Mouse (Mus musculus): ENCODE data around the gene Map3k13. TPM values are rescaled to one million over a fixed set of nuclear protein-coding genes. Genes with fewer than 3 reads are reported as not detected.

The Map3k13 gene
- polyA plus RNA-seq (2015; fragmentation: Nextera tagmentation; extraction: Ambion mirVana), result 0.40 and 0.50 TPM in 2 replicates

- ATAC-seq (ENCODE audit: low FRiP score, low TSS enrichment), result peak; percentile 96
- Histone ChIP-seq H3K4me2 (replicated peaks; ENCODE audit: low read depth) (peak within 1 kb of the TSS; percentile 80), H3K36me3 (ENCODE audit: control insufficient read depth, insufficient read depth, low read length) (no peaks in the 10 kb centered on the region), H3K9me3 (ENCODE audit: control insufficient read depth, low read length) (no peaks in the 10 kb centered on the region), H3K27me3 (ENCODE audit: control insufficient read depth, insufficient read depth, low read length) (no peaks in the 10 kb centered on the region), H3K9ac (ENCODE audit: low read length) (peak within 1 kb of the TSS; percentile 59), H3K4me1 (replicated peaks; ENCODE audit: control insufficient read depth, insufficient read depth) (no peaks in the 10 kb centered on the region), H3K27ac (replicated peaks) (peak within 1 kb of the TSS; percentile 69), H3K4me3 (ENCODE audit: low read depth, low read length) (peak within 1 kb of the TSS; percentile 65)
- peak; percentile 48 for TF ChIP-seq CTCF (IDR thresholded peaks at IDR 0.05; ENCODE audit: low read depth)
- no peak for TF ChIP-seq EP300 (optimal IDR thresholded peaks at IDR 0.05)
- peak; percentile 95 for DNase-seq (ENCODE audit: low spot score)
- 2% methylated on average over 44 of the region's 47 CpGs for WGBS
Measured at GRCm38 (mm10) chr16:21793875-21794696, at the start of gene Map3k13. TSS of gene Map3k13 (plus strand) at chr16:21794346.

DNA sequence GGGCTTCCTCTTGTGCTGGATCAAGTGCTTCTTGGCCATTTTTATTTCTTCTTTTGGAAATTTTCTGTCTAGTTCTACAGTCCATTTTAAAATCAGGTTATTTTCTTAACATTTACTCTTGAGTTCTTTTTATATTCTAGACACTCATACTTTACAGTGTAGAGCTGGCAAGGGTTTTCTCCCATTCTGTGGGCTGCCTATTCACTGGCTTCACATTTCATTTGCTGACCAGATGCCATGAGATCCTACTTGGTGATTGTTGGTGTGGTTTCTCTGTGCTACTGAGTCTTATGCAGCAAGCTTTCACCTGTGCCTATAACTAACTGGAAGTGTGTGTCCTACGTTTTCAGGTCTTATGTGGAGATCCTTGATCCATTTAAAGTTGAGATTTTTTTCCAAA is 35.7 kb upstream of the Map3k13 start:
- H3K9ac ChIP-seq (ENCODE audit: low read length), result no peak overlapping the region
- H3K27me3 ChIP-seq (ENCODE audit: control insufficient read depth, insufficient read depth, low read length), result no peaks in the 10 kb centered on the region
- no peak overlapping the region for H3K4me2 ChIP-seq (replicated peaks; ENCODE audit: low read depth)
- H3K27ac ChIP-seq (replicated peaks), result no peak overlapping the region
- H3K36me3 ChIP-seq (ENCODE audit: control insufficient read depth, insufficient read depth, low read length), result no peaks in the 10 kb centered on the region
- no peak for ATAC-seq (ENCODE audit: low FRiP score, low TSS enrichment)
- H3K4me1 ChIP-seq (replicated peaks; ENCODE audit: control insufficient read depth, insufficient read depth), result no peaks in the 10 kb centered on the region
- H3K9me3 ChIP-seq (ENCODE audit: control insufficient read depth, low read length), result no peaks in the 10 kb centered on the region
- TF ChIP-seq CTCF (IDR thresholded peaks at IDR 0.05; ENCODE audit: low read depth) (no peak), EP300 (optimal IDR thresholded peaks at IDR 0.05) (no peak)
- DNase-seq (ENCODE audit: low spot score), result no peak
- 85% methylated on average over 1 of the region's 1 CpGs for WGBS
- no peak overlapping the region for H3K4me3 ChIP-seq (ENCODE audit: low read depth, low read length)

DNA sequence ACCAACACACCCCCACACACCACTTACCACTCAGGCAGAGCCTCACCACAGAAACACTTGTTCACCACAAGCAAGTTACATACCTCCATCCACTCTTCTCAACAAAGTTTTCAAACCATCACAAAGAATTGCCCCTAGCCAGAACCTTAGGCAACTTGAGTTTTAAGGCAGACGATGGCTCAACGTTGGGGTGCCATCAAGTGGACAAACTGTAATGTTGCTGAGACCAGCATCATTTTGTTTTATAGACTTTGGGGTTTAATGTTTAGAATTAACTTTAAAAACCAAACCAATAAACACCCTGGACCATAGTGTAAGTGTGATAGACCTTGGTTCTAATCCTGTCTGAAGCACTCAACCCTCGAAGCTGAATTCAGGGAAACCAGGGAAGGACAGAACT is 25.9 kb upstream of the Map3k13 start:
- H3K4me3 ChIP-seq (ENCODE audit: low read depth, low read length), result no peak overlapping the region
- peak; percentile 35; the same call in 1 of the 2 replicates for TF ChIP-seq CTCF (IDR thresholded peaks at IDR 0.05; ENCODE audit: low read depth)
- TF ChIP-seq EP300 (optimal IDR thresholded peaks at IDR 0.05), result no peak
- no peak for ATAC-seq (ENCODE audit: low FRiP score, low TSS enrichment)
- H3K27ac ChIP-seq (replicated peaks), result no peak overlapping the region
- no peak for DNase-seq (ENCODE audit: low spot score)
- WGBS, result 79% methylated on average over 3 of the region's 3 CpGs
- no peaks in the 10 kb centered on the region for H3K4me1 ChIP-seq (replicated peaks; ENCODE audit: control insufficient read depth, insufficient read depth)
- H3K4me2 ChIP-seq (replicated peaks; ENCODE audit: low read depth), result no peak overlapping the region
- 0 out of 2 replicates have a peak, but pooled peaks cover 2% of the 10 kb centered on the region for H3K36me3 ChIP-seq (ENCODE audit: control insufficient read depth, insufficient read depth, low read length)
- H3K9me3 ChIP-seq (ENCODE audit: control insufficient read depth, low read length), result no peaks in the 10 kb centered on the region
- no peak overlapping the region for H3K9ac ChIP-seq (ENCODE audit: low read length)
- no peaks in the 10 kb centered on the region for H3K27me3 ChIP-seq (ENCODE audit: control insufficient read depth, insufficient read depth, low read length)

DNA sequence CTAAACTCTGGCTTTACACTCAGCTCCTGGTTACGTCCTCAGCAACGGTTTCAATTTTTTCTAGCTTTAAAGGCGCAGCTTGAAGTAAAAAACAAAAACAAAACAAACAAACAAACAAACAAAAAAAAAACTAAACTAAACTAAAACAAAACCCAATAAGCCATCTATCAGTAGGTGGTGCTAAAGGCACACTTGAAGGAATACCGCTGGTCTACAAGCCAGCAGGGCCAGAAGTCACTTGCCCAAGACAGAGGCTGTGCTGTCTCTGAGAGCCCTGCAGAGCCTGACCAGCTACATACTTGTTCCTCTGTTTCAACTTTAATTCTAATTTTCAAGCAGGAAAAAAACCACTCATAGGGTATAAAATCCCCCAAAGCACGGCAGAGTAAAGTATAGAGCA is 24.5 kb upstream of the Map3k13 start:
- H3K4me3 ChIP-seq (ENCODE audit: low read depth, low read length), result no peak overlapping the region
- no peak for ATAC-seq (ENCODE audit: low FRiP score, low TSS enrichment)
- H3K4me1 ChIP-seq (replicated peaks; ENCODE audit: control insufficient read depth, insufficient read depth), result no peaks in the 10 kb centered on the region
- WGBS, result 85% methylated on average over 5 of the region's 5 CpGs
- no peak overlapping the region for H3K4me2 ChIP-seq (replicated peaks; ENCODE audit: low read depth)
- no peak for DNase-seq (ENCODE audit: low spot score)
- no peak overlapping the region for H3K27ac ChIP-seq (replicated peaks)
- H3K36me3 ChIP-seq (ENCODE audit: control insufficient read depth, insufficient read depth, low read length), result 0 out of 2 replicates have a peak, but pooled peaks cover 3% of the 10 kb centered on the region
- TF ChIP-seq EP300 (optimal IDR thresholded peaks at IDR 0.05), result no peak
- TF ChIP-seq CTCF (IDR thresholded peaks at IDR 0.05; ENCODE audit: low read depth), result peak; percentile 62
- H3K27me3 ChIP-seq (ENCODE audit: control insufficient read depth, insufficient read depth, low read length), result no peaks in the 10 kb centered on the region
- no peak overlapping the region for H3K9ac ChIP-seq (ENCODE audit: low read length)
- no peaks in the 10 kb centered on the region for H3K9me3 ChIP-seq (ENCODE audit: control insufficient read depth, low read length)

DNA sequence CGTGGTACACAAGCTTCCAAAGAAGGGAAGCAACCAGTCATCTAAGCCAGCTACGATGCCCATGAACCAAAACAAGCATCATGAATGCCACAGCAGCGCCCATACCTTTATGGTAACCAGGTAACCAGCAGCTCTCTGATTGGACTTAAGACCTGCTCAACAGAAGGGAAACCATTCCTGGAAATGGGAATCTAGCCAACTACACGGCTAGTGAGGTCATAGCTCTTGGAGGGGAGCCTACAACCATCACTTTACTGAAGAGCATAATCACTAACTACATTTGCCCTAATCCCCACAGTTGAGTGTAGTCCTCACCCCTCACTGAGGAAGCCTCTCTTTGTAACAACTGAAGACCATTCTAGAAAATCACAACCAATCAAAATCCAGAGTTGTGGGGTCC is 19.4 kb upstream of the Map3k13 start:
- no peaks in the 10 kb centered on the region for H3K4me1 ChIP-seq (replicated peaks; ENCODE audit: control insufficient read depth, insufficient read depth)
- no peaks in the 10 kb centered on the region for H3K27me3 ChIP-seq (ENCODE audit: control insufficient read depth, insufficient read depth, low read length)
- 0 out of 2 replicates have a peak, but pooled peaks cover 3% of the 10 kb centered on the region for H3K36me3 ChIP-seq (ENCODE audit: control insufficient read depth, insufficient read depth, low read length)
- H3K9ac ChIP-seq (ENCODE audit: low read length), result no peak overlapping the region
- H3K4me3 ChIP-seq (ENCODE audit: low read depth, low read length), result no peak overlapping the region
- H3K9me3 ChIP-seq (ENCODE audit: control insufficient read depth, low read length), result no peaks in the 10 kb centered on the region
- no peak overlapping the region for H3K27ac ChIP-seq (replicated peaks)
- 85% methylated on average over 4 of the region's 4 CpGs for WGBS
- DNase-seq (ENCODE audit: low spot score) (no peak), ATAC-seq (ENCODE audit: low FRiP score, low TSS enrichment) (no peak)
- no peak overlapping the region for H3K4me2 ChIP-seq (replicated peaks; ENCODE audit: low read depth)
- TF ChIP-seq CTCF (IDR thresholded peaks at IDR 0.05; ENCODE audit: low read depth), result no peak
- no peak for TF ChIP-seq EP300 (optimal IDR thresholded peaks at IDR 0.05)

GRCm38 (mm10) chr16:21778293-21778866 is 15.8 kb upstream of the Map3k13 start:
- H3K9ac ChIP-seq (ENCODE audit: low read length), result no peak overlapping the region
- WGBS, result 54% methylated on average over 3 of the region's 3 CpGs
- TF ChIP-seq EP300 (optimal IDR thresholded peaks at IDR 0.05) (no peak), CTCF (IDR thresholded peaks at IDR 0.05; ENCODE audit: low read depth) (no peak)
- H3K27ac ChIP-seq (replicated peaks), result peak overlapping the region; percentile 65
- no peaks in the 10 kb centered on the region for H3K9me3 ChIP-seq (ENCODE audit: control insufficient read depth, low read length)
- H3K27me3 ChIP-seq (ENCODE audit: control insufficient read depth, insufficient read depth, low read length), result no peaks in the 10 kb centered on the region
- no peaks in the 10 kb centered on the region for H3K4me1 ChIP-seq (replicated peaks; ENCODE audit: control insufficient read depth, insufficient read depth)
- 0 out of 2 replicates have a peak, but pooled peaks cover under 1% of the 10 kb centered on the region for H3K36me3 ChIP-seq (ENCODE audit: control insufficient read depth, insufficient read depth, low read length)
- H3K4me2 ChIP-seq (replicated peaks; ENCODE audit: low read depth), result peak overlapping the region; percentile 29; the same call in 1 of the 2 replicates
- ATAC-seq (ENCODE audit: low FRiP score, low TSS enrichment), result no peak
- H3K4me3 ChIP-seq (ENCODE audit: low read depth, low read length), result peak overlapping the region; percentile 24
- DNase-seq (ENCODE audit: low spot score), result peak; percentile 43
